Mouse (Mus musculus): ENCODE results near the gene Slc25a11. TPM values are rescaled to one million over a fixed set of nuclear protein-coding genes. Genes with fewer than 3 reads are reported as not detected.

Slc25a11 gene
- polyA plus RNA-seq, 1 experiment = 143 TPM

DNA sequence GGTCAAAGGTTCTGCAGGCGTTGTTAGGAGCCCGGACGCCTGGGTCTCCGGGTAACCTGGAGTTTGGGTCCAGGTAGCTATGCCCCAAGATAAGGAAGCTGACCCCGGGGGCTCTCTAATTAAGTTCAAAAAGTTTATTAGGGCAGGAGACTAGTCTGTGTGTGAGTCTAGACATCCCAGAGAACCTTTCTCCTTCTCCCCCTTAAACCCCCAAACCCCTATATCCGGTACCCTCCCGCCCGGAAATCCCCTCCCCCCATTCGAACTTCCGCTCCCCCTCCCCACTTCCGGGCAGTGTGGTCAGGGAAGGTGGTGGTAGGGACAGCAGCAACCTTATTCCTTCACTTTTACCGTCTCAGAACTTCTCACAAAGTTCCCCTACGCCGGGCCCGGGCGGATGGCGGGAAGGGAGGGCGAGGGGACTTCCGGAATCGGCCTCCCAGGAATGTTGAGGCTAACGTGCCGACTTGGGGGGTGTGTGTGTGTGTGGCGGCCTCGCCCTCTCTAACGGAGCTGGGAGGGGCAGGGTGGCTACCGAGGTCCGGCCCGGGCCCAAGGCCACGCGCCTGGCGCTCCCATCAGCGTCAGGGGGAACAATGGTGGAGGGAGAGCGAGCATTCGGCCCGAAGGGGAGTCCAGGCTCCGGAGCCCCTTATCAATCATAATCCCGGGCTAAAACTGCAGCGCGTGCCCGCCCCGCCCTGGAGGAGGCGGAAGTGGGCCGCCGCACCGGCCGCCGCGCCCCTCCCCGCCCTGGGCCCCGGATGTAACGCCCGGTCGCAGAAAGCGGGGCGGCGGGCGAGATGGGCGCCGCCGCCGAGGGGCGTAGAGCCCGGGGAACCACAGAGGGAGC is 6.3 kb upstream of the Slc25a11 start:
- H3K27ac ChIP-seq (ENCODE audit: insufficient read depth, low read length) = peak overlapping the region; percentile 100
- peak overlapping the region; percentile 100 for H3K4me3 ChIP-seq (ENCODE audit: insufficient read depth, low read length)
- peaks cover 3% of the 10 kb centered on the region; the same call in 1 of the 2 replicates for H3K4me1 ChIP-seq (ENCODE audit: control insufficient read depth, insufficient read depth, low read length)
- TF ChIP-seq POLR2A (IDR thresholded peaks at IDR 0.05; ENCODE audit: extremely low read depth, insufficient read depth, low read length) (no peak), CTCF (IDR thresholded peaks at IDR 0.05; ENCODE audit: extremely low read depth, insufficient read depth, low read length) (no peak)

DNA sequence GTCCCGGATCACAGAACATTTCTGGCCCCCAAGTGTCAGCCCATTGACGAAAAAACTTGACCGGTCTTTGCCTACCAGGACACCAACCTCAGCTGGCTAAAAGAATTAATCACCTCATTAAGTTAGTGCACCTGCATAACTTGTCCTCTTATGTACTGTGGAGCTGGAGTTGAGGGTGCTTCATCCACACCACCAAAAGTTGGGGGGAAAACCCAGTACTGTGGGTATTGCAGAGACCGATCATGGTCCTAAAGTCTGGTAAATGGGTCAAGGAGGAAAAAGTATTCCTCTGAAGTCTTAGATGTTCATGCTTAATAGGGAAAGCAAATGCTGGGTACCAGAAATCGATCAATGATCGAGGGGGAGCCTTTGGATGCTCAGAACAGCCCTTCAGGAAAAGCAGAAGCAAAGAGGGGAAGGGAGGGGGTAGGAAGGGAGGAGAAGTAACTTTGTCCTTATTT is 5.6 kb upstream of the Slc25a11 start:
- Histone ChIP-seq H3K4me1 (ENCODE audit: control insufficient read depth, insufficient read depth, low read length) (peaks cover 3% of the 10 kb centered on the region; the same call in 1 of the 2 replicates), H3K4me3 (ENCODE audit: insufficient read depth, low read length) (peak overlapping the region; percentile 100; the same call in 1 of the 2 replicates), H3K27ac (ENCODE audit: insufficient read depth, low read length) (no peak overlapping the region)
- TF ChIP-seq CTCF (IDR thresholded peaks at IDR 0.05; ENCODE audit: extremely low read depth, insufficient read depth, low read length) = no peak
- TF ChIP-seq POLR2A (IDR thresholded peaks at IDR 0.05; ENCODE audit: extremely low read depth, insufficient read depth, low read length) = no peak

DNA sequence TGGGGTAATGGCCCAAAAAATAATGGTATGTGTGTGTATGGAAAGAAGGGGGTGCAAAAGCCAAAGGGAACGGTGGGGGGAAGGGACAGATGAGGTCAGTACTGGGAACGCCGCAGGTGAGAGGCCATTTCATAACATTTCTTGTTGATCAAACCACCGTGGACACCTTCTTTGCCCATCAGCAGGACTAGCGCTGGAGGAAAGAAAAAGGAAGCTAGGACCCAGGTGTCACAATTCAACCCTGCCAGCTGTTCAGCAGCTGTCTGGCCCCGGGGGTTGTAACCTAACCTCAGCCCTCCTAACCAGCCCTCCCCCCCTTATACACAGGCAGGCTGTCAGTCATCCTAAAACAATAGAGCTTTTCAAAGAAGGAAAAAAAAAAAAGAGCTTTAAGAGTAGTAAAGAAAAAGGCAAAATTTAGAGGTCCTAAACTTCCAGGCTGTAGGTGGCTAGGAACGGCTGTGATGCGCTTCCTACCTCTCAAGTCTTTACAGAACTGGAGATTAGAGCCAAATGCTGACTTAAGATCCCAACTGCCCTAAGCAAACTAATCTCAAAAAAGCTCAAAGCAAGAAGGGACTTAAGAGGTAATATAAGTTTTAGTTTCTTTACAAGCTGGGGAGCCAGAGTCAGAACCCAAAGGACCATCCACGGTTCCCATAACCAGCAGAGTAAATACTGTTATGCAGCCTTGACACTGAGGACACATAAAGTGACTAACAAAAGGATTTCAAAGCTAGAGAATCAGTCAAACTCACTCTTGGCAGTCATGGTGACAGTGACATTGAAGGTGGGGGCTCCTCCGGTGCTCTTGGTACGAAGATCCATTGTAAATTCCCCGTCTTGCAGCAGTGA is 5.0 kb upstream of the Slc25a11 start:
- Histone ChIP-seq H3K27ac (ENCODE audit: insufficient read depth, low read length) (no peak overlapping the region), H3K4me1 (ENCODE audit: control insufficient read depth, insufficient read depth, low read length) (peaks cover 3% of the 10 kb centered on the region; the same call in 1 of the 2 replicates), H3K4me3 (ENCODE audit: insufficient read depth, low read length) (peak overlapping the region; percentile 100; the same call in 1 of the 2 replicates)
- TF ChIP-seq POLR2A (IDR thresholded peaks at IDR 0.05; ENCODE audit: extremely low read depth, insufficient read depth, low read length) (no peak), CTCF (IDR thresholded peaks at IDR 0.05; ENCODE audit: extremely low read depth, insufficient read depth, low read length) (no peak)

DNA sequence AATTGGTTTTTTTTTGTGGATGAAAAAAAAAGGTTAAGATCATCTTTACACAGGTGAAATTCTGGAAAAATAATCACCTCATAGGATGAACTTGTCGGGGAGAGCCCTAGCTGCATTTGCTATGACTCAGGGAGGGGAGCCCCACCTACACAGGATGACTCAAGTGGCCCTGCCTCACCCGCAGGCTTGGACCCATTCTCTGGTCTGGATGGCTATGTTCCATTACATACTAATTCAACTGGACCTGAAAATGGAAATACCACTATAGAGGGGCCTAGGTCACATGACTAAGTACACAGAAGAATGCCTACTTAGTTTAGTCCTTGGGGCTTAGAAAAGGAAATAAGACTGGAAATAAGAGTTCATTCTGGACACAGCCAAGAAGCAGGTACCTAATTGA is 4.1 kb upstream of the Slc25a11 start:
- H3K4me1 ChIP-seq (ENCODE audit: control insufficient read depth, insufficient read depth, low read length) = peaks cover 3% of the 10 kb centered on the region; the same call in 1 of the 2 replicates
- no peak overlapping the region for H3K27ac ChIP-seq (ENCODE audit: insufficient read depth, low read length)
- TF ChIP-seq CTCF (IDR thresholded peaks at IDR 0.05; ENCODE audit: extremely low read depth, insufficient read depth, low read length) (no peak), POLR2A (IDR thresholded peaks at IDR 0.05; ENCODE audit: extremely low read depth, insufficient read depth, low read length) (no peak)

DNA sequence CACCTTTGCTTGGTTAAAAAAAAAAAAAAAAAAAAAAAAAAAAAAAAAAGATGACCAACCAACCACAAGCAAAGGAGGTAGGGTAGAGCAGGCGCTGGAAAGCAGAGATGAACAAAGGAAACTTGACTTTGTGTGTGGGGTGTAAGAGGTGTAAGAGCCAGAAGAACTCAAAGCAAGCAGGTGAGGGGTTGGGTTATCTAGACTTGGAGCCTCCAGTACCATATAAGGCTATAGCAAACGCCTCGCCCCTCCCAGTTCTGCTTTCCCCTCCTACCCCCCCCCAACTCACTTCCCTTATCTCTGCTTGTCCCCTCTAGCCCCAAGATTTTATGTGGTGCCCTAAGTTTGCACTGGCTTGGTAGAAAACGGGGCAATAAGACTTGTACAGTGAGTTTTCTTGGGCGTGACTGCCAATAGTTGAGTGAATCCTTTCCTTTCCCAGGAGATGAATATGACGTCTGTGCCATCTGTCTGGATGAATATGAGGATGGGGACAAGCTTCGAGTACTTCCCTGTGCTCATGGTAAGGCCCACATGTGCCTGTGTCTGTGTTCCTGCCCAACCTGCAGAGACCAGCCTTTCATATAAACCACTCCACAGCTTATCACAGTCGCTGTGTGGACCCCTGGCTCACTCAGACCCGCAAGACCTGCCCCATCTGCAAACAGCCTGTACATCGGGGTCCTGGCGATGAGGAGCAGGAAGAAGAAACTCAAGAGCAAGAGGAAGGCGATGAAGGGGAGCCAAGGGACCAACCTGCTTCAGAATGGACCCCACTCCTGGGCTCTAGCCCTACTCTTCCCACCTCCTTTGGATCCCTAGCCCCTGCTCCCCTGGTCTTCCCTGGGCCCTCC is 3.3 kb upstream of the Slc25a11 start:
- no peak overlapping the region for H3K27ac ChIP-seq (ENCODE audit: insufficient read depth, low read length)
- TF ChIP-seq CTCF (IDR thresholded peaks at IDR 0.05; ENCODE audit: extremely low read depth, insufficient read depth, low read length) (no peak), POLR2A (IDR thresholded peaks at IDR 0.05; ENCODE audit: extremely low read depth, insufficient read depth, low read length) (no peak)
- peaks cover 6% of the 10 kb centered on the region for H3K4me1 ChIP-seq (ENCODE audit: control insufficient read depth, insufficient read depth, low read length)
- H3K4me3 ChIP-seq (ENCODE audit: insufficient read depth, low read length) = no peak overlapping the region

More for the DNA sequence above, 4.1 kb upstream of the Slc25a11 start:
- no peak overlapping the region for H3K4me3 ChIP-seq (ENCODE audit: insufficient read depth, low read length)

DNA sequence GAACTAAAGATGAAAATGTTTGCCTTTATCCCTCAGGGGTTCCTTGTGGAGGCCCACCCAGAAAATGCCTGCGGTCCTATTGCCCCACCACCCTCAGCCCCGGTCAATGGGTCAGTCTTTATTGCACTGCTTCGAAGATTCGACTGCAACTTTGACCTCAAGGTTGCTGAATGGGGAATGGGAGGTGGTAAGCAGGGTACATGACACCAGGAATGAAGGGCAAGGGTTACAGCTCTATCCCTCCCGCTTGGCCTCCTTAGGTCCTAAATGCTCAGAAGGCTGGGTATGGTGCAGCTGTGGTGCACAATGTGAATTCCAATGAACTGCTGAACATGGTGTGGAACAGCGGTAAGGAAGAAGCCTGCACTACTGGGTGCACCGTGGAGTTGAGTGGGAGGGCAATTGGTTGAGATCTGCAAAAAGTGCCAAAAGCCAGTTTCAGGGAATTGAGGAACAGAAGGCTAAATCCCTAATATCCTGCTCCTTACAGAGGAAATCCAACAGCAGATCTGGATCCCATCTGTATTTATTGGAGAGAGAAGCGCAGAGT is 2.0 kb upstream of the Slc25a11 start:
- TF ChIP-seq POLR2A (IDR thresholded peaks at IDR 0.05; ENCODE audit: extremely low read depth, insufficient read depth, low read length) (no peak), CTCF (IDR thresholded peaks at IDR 0.05; ENCODE audit: extremely low read depth, insufficient read depth, low read length) (no peak)
- H3K4me1 ChIP-seq (ENCODE audit: control insufficient read depth, insufficient read depth, low read length) = peaks cover 6% of the 10 kb centered on the region
- H3K4me3 ChIP-seq (ENCODE audit: insufficient read depth, low read length) = no peak overlapping the region
- H3K27ac ChIP-seq (ENCODE audit: insufficient read depth, low read length) = no peak overlapping the region

DNA sequence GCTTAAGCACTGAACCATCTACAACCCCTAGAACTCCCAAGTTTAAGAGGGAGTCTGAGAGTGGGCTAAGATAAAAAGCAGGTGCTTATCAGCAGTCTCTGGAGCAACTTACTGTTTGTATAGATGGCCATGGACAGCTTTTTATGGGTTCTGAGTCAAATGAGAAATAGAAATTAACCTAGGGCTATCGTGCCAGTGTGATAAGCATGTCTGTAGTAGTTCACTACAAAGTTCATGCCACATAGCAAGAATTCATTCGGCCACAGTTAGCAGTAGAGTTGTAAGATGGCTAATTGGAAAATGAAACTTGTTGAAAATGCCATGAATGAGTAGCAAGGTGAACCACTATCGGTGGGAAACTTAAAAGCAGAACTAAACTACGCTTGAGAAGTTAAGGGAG is 1.2 kb upstream of the Slc25a11 start:
- Histone ChIP-seq H3K4me3 (ENCODE audit: insufficient read depth, low read length) (peak overlapping the region; percentile 74; the same call in 1 of the 2 replicates), H3K4me1 (ENCODE audit: control insufficient read depth, insufficient read depth, low read length) (peaks cover 6% of the 10 kb centered on the region), H3K27ac (ENCODE audit: insufficient read depth, low read length) (no peak overlapping the region)
- TF ChIP-seq CTCF (IDR thresholded peaks at IDR 0.05; ENCODE audit: extremely low read depth, insufficient read depth, low read length) = no peak
- no peak for TF ChIP-seq POLR2A (IDR thresholded peaks at IDR 0.05; ENCODE audit: extremely low read depth, insufficient read depth, low read length)

DNA sequence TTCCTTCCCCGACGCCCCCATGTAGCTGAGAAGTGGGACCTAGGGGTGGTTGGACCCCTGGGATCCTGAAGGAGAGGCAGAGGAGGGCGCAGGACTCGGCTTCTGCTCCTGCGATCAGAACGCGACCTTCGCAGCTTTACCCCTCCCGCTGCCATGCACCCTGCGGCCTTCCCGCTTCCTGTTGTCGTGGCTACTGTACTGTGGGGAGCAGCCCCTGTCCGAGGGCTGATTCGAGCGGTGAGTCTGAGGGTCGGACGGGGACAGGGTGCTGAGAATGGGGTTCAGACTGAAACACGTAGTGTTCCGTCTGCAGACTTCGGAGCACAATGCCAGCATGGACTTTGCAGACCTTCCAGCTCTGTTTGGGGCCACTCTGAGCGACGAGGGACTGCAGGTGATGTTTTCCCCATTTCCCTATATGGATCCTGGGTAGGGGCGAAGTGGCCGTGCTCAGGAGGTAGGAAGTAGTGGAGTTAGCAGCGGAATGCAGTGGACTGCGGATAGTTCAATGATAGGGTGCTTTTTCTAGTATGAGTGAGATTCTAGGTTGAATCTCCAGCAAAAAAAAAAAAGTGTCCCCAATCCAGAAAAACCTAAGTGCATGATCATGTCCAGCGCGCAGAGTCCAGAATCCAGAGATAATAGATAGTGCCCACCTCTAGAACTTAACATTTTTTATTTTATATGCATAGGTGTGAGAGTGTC is 589 bp upstream of the Slc25a11 start:
- TF ChIP-seq CTCF (IDR thresholded peaks at IDR 0.05; ENCODE audit: extremely low read depth, insufficient read depth, low read length) (no peak), POLR2A (IDR thresholded peaks at IDR 0.05; ENCODE audit: extremely low read depth, insufficient read depth, low read length) (no peak)
- H3K27ac ChIP-seq (ENCODE audit: insufficient read depth, low read length) = peak overlapping the region; percentile 74
- H3K4me1 ChIP-seq (ENCODE audit: control insufficient read depth, insufficient read depth, low read length) = peaks cover 6% of the 10 kb centered on the region
- peak overlapping the region; percentile 74 for H3K4me3 ChIP-seq (ENCODE audit: insufficient read depth, low read length)
